Mouse (Mus musculus) forebrain, embryonic 14.5 days (tissue): ENCODE data around the gene Slc25a45. TPM values are rescaled to one million over a fixed set of nuclear protein-coding genes. Genes with fewer than 3 reads are reported as not detected.

Experiments used
- ATAC-seq: fragments of 200-750 bp; cut with Nextera tagmentation; 2 replicates; pipeline ENCODE4 v1.8.0; 2017; ENCODE audit warnings: mild to moderate bottlenecking, moderate library complexity
- DNase-seq: peaks from one replicate; pipeline ENCODE4 v3.0.0-alpha.2; 2015; ENCODE audit warnings: low spot score
- H3K27ac ChIP-seq: fragments of 300-500 bp; sonication (generic); 2 replicates; pipeline ENCODE4 v1.5.1; 2014; ENCODE audit warnings: low read depth, mild to moderate bottlenecking, control low read depth, low read length, moderate library complexity
- H3K27me3 ChIP-seq: fragments of 300-500 bp; sonication (generic); replicated peaks from 2 replicates; pipeline ENCODE4 v1.6.1; 2014; ENCODE audit warnings: low read length, control low read depth, mixed read lengths; ENCODE audit not compliant: control insufficient read depth, insufficient read depth
- H3K36me3 ChIP-seq: fragments of 300-500 bp; sonication (generic); 2 replicates; pipeline ENCODE4 v1.6.1; 2014; ENCODE audit warnings: low read length, control low read depth; ENCODE audit not compliant: control insufficient read depth, insufficient read depth
- H3K4me1 ChIP-seq: fragments of 300-500 bp; sonication (generic); 2 replicates; pipeline ENCODE4 v1.6.1; 2014; ENCODE audit warnings: antibody characterized with exemption, low read length, control low read depth; ENCODE audit not compliant: control insufficient read depth, insufficient read depth
- H3K4me2 ChIP-seq: fragments of 300-500 bp; sonication (generic); 2 replicates; pipeline ENCODE4 v1.6.1; 2014; ENCODE audit warnings: mild to moderate bottlenecking, control low read depth, low read length
- H3K4me3 ChIP-seq: fragments of 300-500 bp; sonication (generic); 2 replicates; pipeline ENCODE4 v1.5.1; 2014; ENCODE audit warnings: low read depth, low read length, control low read depth
- H3K9ac ChIP-seq: fragments of 300-500 bp; sonication (generic); 2 replicates; pipeline ENCODE4 v1.6.1; 2014; ENCODE audit warnings: mild to moderate bottlenecking, low read length, control low read depth, moderate library complexity
- H3K9me3 ChIP-seq: fragments of 300-500 bp; sonication (generic); replicated peaks from 2 replicates; pipeline ENCODE4 v1.6.1; 2016; ENCODE audit warnings: low read length, control low read depth, mixed read lengths; ENCODE audit not compliant: control insufficient read depth
- WGBS: fragments of 180-500 bp; shearing (Covaris S2); extraction: QIAGEN DNeasy Blood & Tissue Kit; methylation state at CpG from one replicate; pipeline ENCODE4 v1.1.7; 2014; 5-methylcytosine and 5-hydroxymethylcytosine counted together
- polyA plus RNA-seq: library from polyadenylated mRNA; unstranded; fragments of >200 nt; fragmentation: Nextera tagmentation; extraction: Ambion mirVana; gene quantifications from 2 replicates; pipeline ENCODE4 v1.2.1, GENCODE M21; 2014

Gene Slc25a45
- polyA plus RNA-seq, 1 experiment from 2014 or later = 1.7 TPM

- no peak for ATAC-seq
- Histone ChIP-seq H3K36me3 (no peaks in the 10 kb centered on the region), H3K9ac (peak overlapping the region; percentile 61), H3K9me3 (no peaks in the 10 kb centered on the region), H3K4me1 (peaks cover 65% of the 10 kb centered on the region), H3K27me3 (no peaks in the 10 kb centered on the region), H3K27ac (peak overlapping the region; percentile 98; the same call in 1 of the 2 replicates), H3K4me2 (peak overlapping the region; percentile 77), H3K4me3 (peak overlapping the region; percentile 27)
- DNase-seq = no peak
- 84% methylated on average over 12 of the region's 12 CpGs for WGBS
Observed at GRCm38 (mm10) chr19:5844831-5845318, 32.7 kb upstream of the Slc25a45 start.

- H3K4me3 ChIP-seq = peak overlapping the region; percentile 27
- peak overlapping the region; percentile 62 for H3K9ac ChIP-seq
- H3K27ac ChIP-seq = peak overlapping the region; percentile 98
- no peaks in the 10 kb centered on the region for H3K27me3 ChIP-seq
- no peaks in the 10 kb centered on the region for H3K36me3 ChIP-seq
- peaks cover 69% of the 10 kb centered on the region for H3K4me1 ChIP-seq
- no peaks in the 10 kb centered on the region for H3K9me3 ChIP-seq
- DNase-seq = peak; percentile 95
- ATAC-seq = peak; percentile 54
- peak overlapping the region; percentile 77 for H3K4me2 ChIP-seq
- WGBS = 7% methylated on average over 45 of the region's 45 CpGs
Observed at GRCm38 (mm10) chr19:5845319-5846135, 32.1 kb upstream of the Slc25a45 start.

GRCm38 (mm10) chr19:5846154-5846553 is 31.5 kb upstream of the Slc25a45 start:
- Histone ChIP-seq H3K9me3 (no peaks in the 10 kb centered on the region), H3K27me3 (no peaks in the 10 kb centered on the region), H3K9ac (peak overlapping the region; percentile 62), H3K4me3 (peak overlapping the region; percentile 27), H3K27ac (peak overlapping the region; percentile 98), H3K4me1 (peaks cover 69% of the 10 kb centered on the region), H3K4me2 (peak overlapping the region; percentile 77), H3K36me3 (no peaks in the 10 kb centered on the region)
- 0% methylated on average over 7 of the region's 7 CpGs for WGBS
- no peak for DNase-seq
- ATAC-seq = no peak; the same call in 1 of the 2 replicates

GRCm38 (mm10) chr19:5846557-5847305 is 30.9 kb upstream of the Slc25a45 start:
- H3K9me3 ChIP-seq = no peaks in the 10 kb centered on the region
- H3K9ac ChIP-seq = peak overlapping the region; percentile 62
- H3K27me3 ChIP-seq = no peaks in the 10 kb centered on the region
- peak overlapping the region; percentile 98 for H3K27ac ChIP-seq
- peaks cover 65% of the 10 kb centered on the region for H3K4me1 ChIP-seq
- DNase-seq = peak; percentile 96
- ATAC-seq = peak; percentile 82
- H3K36me3 ChIP-seq = no peaks in the 10 kb centered on the region; the same call in 1 of the 2 replicates
- H3K4me2 ChIP-seq = peak overlapping the region; percentile 77
- peak overlapping the region; percentile 27 for H3K4me3 ChIP-seq
- WGBS = 2% methylated on average over 16 of the region's 16 CpGs

GRCm38 (mm10) chr19:5847306-5847796 is 30.3 kb upstream of the Slc25a45 start:
- Histone ChIP-seq H3K4me3 (peak overlapping the region; percentile 27; the same call in 1 of the 2 replicates), H3K27me3 (no peaks in the 10 kb centered on the region), H3K4me2 (peak overlapping the region; percentile 77), H3K9me3 (no peaks in the 10 kb centered on the region), H3K9ac (peak overlapping the region; percentile 62), H3K36me3 (peaks cover 4% of the 10 kb centered on the region; the same call in 1 of the 2 replicates), H3K4me1 (peaks cover 60% of the 10 kb centered on the region), H3K27ac (peak overlapping the region; percentile 98)
- DNase-seq = no peak
- no peak for ATAC-seq
- WGBS = 30% methylated on average over 4 of the region's 4 CpGs

GRCm38 (mm10) chr19:5848032-5848825 is 29.4 kb upstream of the Slc25a45 start:
- no peaks in the 10 kb centered on the region for H3K9me3 ChIP-seq
- no peak overlapping the region for H3K4me3 ChIP-seq
- no peaks in the 10 kb centered on the region for H3K27me3 ChIP-seq
- H3K4me1 ChIP-seq = peaks cover 52% of the 10 kb centered on the region
- H3K36me3 ChIP-seq = peaks cover 12% of the 10 kb centered on the region; the same call in 1 of the 2 replicates
- H3K4me2 ChIP-seq = 0 out of 2 replicates have a peak overlapping the region, but pooled peaks have one; percentile 1
- peak overlapping the region; percentile 98 for H3K27ac ChIP-seq
- peak; percentile 24 for DNase-seq
- ATAC-seq = no peak
- WGBS = 58% methylated on average over 14 of the region's 14 CpGs
- H3K9ac ChIP-seq = peak overlapping the region; percentile 62; the same call in 1 of the 2 replicates

GRCm38 (mm10) chr19:5848826-5849672 is 28.6 kb upstream of the Slc25a45 start:
- ATAC-seq (no peak), DNase-seq (no peak)
- WGBS = 47% methylated on average over 13 of the region's 13 CpGs
- H3K4me1 ChIP-seq = peaks cover 48% of the 10 kb centered on the region
- no peaks in the 10 kb centered on the region for H3K27me3 ChIP-seq
- no peaks in the 10 kb centered on the region for H3K9me3 ChIP-seq
- H3K36me3 ChIP-seq = peaks cover 12% of the 10 kb centered on the region; the same call in 1 of the 2 replicates
- no peak overlapping the region for H3K4me3 ChIP-seq
- H3K9ac ChIP-seq = no peak overlapping the region
- no peak overlapping the region for H3K4me2 ChIP-seq
- H3K27ac ChIP-seq = no peak overlapping the region; the same call in 1 of the 2 replicates
